Mouse (Mus musculus) kidney, postnatal 36 days (tissue): ENCODE measurements around the gene Fosb.

Source experiments
- DNase-seq, 2 experiments: peaks; one replicate each; pipeline ENCODE4 v3.0.0; 2021 to 2022; ENCODE audit warnings: mixed read lengths in 2 of 2

The Fosb gene

DNA sequence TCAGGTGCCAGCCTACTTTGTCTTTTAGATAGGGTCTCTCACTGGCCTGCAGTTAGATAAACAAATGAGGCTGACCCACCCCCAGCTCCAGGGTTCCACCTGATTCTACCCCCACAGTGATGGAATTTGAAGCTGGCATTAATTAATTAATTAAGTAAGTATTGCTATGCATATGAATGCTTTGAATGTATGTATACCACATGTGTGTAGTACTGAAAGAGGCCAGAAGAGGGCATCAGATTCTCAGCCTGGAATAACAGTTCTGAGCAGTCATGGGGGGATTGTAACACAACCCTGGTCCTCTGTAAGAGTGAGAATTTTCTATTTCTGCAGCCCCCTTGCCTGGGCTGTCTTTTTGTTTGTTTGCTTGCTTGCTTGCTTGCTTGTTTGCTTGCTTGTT lies 18.6 kb upstream of the Fosb start:
- DNase-seq: no peak

DNA sequence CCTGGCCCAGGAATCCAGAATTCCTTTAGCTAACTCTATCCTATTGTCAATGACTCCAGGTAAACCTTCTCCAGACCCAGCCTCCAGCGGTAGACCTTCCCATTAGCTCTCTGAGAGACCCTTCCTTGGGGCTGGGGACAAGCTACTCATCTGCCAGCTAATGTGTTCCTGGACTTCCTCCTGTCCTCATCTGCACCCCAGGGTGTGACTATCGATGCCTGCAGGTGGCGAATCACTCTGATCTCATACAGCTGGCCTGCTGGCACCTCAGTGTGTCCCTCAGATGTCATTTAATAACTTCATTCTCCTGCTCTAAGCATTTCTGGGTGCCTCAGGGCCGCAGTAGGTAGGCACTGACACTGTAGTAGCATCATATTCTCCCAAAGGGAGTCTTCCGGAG lies 17.9 kb upstream of the Fosb start:
- DNase-seq: no peak

DNA sequence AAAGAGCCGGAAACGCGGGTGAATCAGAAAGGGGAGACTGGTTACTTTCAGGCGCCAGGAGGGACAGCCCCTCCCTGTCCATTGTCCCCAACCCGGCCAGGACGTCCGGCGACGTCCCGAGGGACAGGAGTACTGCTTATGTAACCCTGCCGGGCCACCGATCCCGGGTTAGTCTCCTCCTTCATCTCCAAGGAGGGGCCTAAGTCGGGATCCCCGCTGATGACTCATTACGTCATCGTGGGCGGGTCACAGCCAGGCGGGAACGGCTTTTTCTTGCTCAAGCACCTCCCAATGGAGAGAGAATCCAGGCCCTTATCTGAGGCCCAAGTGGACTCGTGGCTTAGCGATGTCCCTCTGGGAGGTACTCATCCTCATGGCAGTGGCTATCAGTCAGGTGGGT lies 17.3 kb upstream of the Fosb start:
- DNase-seq: peak; percentile 94 to 96

DNA sequence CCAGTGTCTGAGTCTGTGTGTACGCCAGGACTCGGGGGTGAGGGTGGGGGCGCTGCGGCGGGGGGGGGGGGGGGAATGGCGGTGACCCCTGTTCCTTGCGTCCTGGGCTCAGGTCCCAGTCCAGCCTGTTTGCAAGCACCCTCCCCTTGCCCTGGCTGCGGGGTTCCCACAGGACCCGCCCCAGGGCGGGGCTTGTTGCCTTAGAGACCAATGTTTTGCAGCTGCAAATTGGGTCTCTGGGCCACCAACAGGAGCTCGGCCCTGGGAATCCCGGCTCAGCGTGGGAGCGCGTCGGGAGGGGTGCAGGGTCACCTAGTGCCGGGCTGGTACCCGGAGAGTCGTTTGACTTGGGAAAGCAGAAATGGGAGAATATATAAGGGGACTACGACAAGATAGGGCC lies 16.5 kb upstream of the Fosb start:
- DNase-seq: peak; percentile 96 to 98

DNA sequence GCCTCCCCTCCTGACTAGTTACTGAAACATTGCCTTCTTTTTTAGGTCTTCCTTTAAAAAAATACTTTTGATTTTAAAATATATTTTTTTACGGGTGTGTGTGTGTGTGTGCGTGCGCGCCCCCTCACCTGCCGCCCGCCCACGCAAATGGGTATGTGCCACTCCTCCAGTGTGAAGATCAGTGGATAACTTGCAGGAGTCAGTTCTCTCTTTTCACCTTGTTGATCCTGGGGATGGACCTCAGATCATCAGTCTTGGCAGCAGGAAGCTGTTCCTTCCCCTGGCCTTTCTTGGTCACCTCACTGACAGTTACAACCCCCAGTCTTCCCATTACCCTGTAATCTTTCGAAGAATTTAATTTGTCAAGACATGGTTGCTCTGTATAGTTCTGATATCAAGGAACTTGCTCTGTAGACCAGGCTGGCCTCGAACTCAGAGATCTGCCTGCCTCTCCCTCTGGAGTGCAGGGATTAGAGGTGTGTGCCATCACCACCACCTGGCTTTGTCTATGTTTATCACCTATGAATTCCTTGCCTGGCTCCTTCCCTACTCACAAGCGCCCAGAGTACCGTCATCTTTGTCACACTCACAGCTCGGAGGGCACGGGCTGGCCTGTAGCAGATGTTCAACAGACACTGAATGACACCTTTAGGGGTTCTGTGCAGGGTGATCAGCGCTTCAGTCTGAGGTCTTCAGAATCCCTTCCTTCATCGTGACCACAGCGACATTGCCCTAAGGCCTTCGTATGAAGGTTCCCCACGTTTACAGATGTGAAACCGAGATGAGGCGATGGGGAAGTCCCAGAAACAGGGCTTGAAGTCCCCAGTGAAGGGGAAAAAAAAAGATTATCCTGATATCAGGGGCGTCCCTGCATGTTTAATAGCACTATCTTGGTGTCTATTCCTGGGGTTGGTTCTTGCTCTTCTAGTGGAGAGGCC lies 15.7 kb upstream of the Fosb start:
- DNase-seq: no peak

DNA sequence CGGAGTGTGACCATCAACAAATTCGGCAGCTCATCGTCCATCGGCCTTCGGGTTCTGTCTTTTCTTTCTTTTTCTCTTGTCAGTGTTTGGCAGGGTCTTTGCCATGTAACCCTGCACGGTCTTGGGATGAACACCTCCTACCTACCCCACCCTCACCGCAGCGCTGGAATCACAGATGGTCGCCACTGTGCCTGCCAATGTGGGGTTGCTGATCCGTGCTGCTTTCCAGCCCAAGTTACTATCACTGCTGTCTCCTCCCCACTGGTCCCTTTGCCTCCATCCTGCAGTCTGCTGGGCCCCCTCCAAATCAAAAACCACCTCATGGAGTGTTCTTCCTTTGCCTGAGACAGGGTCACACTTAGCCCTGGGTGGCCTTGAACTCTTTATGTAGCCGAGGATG lies 14.4 kb upstream of the Fosb start:
- DNase-seq: no peak

DNA sequence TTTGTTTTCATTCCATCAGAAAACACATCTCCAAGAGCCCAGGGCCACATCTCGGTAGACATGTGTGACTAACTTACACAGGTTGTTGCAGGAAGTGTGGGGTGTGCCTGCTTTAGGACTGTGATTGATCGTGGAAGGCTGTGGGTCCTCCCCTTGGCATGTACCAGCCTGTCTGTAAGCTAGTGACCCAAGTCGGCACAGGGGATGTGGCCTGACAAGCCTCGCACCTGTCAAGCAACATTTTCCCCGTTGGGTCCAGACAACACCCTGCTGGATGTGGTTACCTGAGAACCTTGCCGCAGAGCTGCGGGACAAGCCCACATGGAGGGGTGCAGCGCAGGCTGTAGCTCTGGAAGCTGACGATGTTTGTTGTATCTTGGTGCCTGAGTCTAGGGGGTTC lies 12.6 kb upstream of the Fosb start:
- DNase-seq: no peak

DNA sequence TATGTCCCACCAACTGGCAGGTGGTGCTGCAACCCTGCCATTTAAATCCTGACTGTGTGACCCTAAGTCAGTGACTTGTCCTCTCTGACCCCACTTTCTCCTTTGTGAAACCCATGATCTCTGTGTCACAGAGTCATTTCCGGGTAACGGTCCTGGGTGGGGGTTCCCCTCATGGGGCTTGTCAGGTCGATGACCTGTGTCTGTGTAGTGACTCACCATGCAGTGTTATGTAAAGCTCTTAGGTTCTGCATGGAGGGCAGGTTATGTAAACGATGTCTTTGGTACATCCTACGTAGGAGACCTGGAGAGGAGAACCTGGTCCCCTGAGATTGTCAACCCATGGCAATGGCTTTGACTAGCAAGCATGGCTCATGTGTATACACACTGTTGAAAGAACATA lies 11.6 kb upstream of the Fosb start:
- no peak for DNase-seq

DNA sequence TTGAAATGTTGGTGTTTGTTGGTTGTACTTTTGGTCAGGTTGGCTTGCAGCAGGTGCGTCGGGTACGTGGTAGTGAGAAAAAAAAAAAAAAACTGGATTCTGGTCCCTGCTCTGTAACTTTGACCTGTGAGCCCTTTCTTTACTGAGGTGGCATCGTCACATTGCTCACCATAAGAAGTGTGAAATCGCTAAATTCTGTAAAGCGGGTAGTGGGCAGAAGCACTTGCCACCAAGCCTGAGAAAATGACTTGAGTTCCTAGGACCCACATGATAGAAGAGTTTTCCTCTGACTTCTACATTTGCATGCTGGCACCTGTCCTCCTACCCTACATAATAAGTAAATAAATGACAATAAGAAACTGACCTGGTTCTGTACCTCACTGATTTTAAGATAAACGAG lies 10.8 kb upstream of the Fosb start:
- no peak for DNase-seq

DNA sequence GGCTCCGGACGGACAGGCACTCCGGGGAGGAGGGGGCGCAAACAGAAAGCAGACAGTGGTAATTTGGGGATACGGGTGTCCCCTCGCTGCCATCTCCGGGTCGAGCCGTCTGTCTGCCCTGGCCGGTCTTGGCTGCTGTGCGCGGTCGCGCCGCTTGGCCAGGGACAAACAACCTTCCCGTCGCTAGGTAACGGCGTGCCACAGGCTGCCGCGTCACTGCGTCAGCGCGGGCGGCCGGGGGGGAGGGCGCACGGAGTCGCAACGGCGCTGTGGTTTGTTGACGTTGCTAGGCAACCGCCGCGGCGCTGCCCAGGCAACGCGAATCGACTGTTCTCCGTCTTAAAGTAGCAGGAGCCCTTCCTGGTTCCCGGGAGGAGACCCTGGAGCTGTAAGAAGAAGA lies 10.1 kb upstream of the Fosb start:
- peak; percentile 98 to 99 for DNase-seq

DNA sequence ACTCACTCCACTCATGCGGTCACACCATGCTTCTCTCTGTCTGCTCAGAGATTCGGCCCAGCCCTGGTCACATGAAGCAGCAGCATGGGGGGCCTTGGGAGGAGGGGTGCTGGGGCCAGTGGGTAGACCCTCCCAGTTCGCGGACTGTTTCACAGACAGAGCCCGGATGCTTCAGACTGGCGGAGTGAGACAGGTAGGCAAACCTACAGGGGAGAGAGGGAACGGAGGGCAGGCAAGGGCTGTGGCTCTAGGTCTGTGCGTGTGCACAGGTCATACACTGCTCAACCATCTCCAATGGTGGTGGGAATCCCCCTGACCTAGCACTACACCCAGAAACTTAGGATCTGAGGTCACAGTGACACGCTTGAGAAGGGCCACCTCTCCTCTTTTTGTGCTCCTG lies 9.6 kb upstream of the Fosb start:
- no peak for DNase-seq

DNA sequence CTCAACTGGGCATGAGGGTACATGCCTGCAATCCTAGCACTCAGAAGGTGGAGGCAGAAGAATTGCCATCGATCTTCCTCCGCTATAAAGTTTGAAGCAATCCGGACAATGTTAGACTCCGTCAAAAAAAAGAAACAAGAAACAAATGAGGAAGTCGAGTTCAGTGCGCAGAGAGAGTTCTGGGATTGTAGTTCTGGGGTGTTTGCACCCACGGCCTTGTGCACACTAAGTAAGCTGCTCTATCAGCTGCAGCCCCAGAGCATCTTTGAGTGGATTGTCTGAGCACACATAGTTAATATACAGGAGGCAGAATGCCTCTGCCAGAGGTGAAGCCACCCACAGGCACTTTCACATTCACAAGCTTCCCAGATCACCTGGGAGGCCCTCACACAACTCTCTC lies 8.8 kb upstream of the Fosb start:
- no peak for DNase-seq

DNA sequence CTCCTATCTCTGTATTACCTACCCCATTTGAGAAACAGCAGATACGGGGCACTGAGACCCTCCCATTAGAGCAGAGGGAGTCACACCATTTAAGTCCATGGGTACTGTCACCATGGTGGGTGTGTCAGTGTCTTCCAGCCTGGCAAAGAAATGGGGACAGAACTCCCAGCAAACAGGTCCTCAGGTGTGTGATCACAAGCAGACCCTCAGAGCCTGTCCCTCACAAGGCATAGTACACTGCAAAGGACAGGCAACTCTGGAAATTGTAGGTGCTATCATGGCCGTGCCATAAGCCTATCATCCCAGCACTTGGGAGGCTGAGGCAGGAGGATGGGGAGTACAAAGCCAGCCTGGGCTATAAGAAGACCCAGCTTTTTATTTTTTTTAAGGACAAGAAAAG lies 8.3 kb upstream of the Fosb start:
- DNase-seq: no peak

DNA sequence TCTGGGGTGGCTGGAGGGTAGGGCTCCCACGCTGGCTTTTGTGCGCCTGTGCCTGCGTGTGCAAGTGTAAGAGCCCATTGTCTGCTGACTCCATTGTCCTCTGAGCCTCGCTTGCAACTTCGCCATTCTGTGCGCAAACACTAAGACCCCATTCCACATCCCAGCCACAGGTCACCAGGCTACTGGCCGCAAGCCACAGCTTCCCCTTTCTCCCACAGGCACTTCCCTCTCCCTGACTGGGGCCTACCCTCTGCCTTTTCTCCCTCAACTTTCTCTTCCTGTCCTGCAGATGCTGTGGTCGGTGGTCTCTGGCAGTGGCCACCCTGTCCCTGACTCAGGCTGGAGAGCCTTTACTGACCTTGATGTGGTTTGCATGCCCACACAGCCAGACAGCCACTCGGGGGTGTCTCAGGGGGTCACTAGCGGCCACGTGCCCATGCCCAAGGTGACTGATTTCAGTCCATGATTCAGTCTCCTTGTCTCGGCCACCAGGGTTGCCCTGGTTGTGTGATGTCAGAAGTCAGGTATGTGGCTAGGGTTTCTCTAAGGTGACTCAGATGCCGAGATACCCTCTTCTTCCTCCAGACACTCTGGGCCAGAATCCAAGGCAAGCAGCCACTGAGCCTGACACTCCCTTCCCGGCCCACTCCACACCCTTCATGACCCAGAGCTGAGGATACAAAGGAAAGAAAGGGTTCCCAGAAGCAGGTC lies 6.8 kb upstream of the Fosb start:
- DNase-seq: peak in 1 of 2 experiments; percentile 35

DNA sequence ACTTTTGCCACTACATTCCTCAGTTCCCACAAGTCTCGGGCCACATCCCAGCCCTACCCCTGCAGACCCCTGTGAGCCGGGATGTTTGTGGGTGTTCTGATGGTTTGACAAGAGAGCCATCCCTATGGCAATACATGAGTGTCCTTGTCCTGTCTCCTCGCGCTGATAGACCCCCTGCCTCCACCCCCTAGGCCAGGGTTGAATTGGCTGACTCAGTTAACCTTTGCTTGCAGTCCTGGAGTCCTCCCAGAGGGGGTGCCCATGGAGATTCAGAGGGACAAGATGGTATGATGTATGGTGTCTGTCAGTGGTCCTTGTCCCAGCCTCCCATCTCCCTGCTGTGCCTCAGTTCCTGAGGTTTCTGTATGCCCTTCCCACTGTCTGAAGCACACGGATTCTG lies 4.2 kb upstream of the Fosb start:
- DNase-seq: no peak

DNA sequence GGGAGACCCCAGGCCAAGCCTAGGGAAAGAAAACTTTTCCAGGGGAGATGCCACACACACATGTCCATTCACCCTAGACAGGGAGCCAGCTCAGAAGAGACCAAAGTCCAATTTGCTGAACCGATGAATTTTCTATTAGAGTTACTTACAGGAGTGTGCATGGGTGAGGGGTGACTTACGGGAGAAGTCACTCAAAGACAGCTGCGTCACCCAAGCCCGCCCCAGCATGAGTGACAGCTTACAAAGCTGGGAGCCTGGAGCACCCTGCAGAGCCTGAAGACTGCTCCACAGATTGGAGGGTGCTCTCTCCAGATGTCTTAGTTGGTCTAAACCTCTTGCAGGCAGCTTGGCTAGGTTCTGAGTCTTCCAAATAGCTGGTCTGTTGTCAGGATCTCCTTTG lies 2.1 kb upstream of the Fosb start:
- peak; percentile 38 to 57 for DNase-seq

DNA sequence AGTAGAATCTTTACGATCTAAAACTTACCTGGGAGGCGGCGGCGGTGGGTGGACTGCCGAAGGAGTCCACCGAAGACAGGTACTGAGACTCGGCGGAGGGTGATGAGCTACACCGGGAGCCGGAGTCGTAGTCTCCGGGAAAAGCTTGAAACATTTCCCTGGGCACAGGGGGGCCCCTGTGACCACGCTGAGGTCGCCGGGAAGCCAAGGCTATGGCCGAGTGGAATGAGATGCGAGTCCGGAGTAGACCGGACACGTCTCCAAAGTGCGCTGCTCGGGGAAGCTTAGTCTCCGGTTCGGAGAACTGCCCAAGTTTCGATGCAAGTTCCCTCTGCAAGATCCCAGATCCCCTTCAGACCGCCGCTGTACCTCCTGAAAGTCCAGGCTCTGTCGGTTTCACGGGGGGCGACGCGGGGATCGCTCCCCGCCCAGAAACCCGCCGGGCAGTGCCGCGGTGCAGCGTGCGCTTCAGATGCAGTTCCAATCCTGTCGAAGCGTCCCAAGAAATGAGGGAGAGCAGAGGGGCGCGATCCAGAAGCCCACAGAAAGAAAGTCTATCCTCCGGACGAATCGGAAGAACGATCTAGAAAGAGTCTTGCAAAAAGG lies 470 bp downstream of the Fosb start:
- peak in 1 of 2 experiments; percentile 28 for DNase-seq

DNA sequence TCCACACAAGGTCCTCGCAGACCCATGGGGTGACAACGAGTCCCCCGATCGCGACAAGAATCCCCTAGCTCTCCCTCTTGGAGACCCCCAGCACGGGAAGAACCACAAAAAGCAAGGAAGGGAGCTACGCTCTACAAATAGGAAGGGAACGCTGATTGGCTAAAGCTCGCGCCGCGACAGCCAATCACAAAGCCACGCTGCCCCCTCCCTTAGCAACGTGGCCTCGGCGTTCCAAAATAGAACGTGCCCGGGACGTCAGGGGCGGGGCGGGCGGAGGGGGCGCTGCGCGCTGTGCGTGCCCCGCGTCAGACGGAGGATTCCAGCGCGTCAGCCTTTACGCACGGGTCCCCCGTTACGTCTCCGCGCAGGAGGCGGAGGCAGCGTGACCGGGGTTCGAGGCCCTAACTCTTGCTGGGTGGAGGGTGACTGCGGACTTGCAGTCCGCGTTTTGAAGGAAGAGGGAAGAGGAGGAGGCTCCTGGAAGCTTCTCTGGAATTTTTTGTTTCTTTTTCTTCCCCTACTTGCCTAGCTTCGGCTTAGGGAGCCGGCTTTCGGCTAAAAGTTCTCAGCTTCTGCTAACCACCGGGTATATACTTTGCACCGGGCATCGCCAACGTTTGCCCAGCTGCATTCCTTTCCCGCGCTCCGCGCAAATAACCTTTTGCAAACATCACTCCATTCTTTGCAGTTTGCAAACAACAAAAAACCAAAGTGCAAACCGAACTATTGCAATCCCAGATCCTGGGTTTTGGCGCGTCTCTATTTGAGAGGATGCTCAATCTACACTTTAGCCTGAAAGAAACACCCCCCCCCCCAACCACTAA lies 1.2 kb downstream of the Fosb start:
- DNase-seq: peak; percentile 96 to 98

DNA sequence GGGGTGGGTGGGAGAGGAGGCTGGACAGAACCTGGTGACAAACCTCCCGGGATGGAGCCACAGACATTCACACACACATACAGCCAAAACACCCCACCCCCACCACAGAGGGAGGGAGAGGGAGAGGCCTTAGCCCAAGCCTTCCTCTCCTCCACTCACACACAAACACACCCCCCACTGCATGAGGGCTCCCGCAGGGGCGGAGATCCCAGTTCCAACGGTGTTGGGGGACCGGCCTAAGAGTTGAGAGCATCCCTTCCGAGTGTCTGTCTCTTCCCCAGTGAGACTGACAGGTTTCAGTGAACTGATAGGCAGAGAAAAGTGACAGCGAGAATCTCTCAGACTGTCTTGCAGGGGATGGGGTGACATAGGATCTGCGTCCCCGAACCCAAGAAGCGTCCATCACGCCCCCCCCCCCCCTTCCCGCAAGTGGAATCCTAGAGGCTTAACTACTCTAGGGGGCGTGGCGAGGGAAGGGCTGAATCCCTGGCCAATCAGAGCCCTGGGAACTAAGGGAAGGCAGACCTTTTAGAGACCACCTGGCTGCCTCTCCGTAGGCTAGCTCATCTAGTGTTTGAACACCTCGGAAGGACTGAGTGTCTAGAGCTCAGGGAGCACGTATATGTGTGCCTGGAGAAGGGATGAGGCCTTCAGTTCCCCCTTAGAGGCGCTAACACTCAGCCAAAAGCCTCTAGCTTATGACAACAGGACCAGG lies 2.0 kb downstream of the Fosb start:
- DNase-seq: peak; percentile 85

DNA sequence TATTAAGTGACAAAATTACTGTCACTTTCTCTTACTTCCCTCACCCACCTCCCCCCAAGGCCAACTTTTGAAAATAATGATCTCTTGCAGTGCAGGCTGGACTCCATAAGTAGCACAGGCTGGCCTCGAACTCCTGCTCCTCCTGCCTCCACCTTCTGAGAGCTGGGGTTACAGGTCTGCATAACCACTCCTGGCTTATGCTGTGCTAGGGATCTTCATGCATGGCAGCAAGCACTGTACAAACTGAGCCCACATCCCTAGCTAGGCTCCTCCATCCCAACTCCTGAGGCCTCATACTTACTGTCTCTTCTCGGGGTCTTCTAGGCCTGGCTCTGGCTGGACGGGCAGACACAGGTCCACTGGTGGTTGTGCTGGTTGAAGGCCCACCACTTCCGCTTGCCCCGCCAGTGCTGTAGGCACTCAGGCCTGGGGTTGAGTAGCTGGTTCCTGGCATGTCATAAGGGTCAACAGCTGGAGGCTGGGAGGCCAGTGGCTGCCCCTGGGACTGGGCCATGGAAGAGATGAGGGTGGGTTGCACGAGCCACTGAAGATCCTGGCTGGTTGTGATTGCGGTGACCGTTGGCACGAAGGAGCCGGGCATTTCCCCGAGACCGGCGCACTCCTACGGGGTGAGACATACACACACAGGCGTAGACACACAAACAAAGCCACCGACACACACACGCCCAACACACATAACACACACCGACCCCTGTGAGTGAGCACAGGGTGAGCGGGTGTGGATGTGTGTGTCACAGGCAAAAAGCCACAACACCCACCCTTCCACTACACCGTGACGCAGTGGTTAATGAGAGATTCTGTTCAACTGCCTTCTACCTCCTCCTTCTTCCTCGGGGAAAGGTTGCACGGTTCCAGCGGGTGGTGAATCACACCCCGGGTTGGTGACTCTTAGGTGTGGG lies 2.8 kb downstream of the Fosb start:
- DNase-seq: no peak
